Mouse (Mus musculus): ENCODE data around the gene A230050P20Rik. TPM values are rescaled to one million over a fixed set of nuclear protein-coding genes. Genes with fewer than 3 reads are reported as not detected.

A230050P20Rik gene
- polyA plus RNA-seq, 1 experiment from 2014 or later: 13.7 TPM

- H3K9ac ChIP-seq (ENCODE audit: low read depth, low read length): peak overlapping the region; percentile 43
- no peaks in the 10 kb centered on the region for H3K27me3 ChIP-seq (ENCODE audit: control insufficient read depth, insufficient read depth, low read depth, low read length)
- WGBS: 38% methylated on average over 14 of the region's 14 CpGs
- peak overlapping the region; percentile 48 for H3K4me3 ChIP-seq (ENCODE audit: low read depth, low read length)
- peak; percentile 20 for ATAC-seq
- H3K4me2 ChIP-seq (ENCODE audit: low read length): peak overlapping the region; percentile 66
- peak overlapping the region; percentile 62 for H3K27ac ChIP-seq (ENCODE audit: low read length)
- H3K9me3 ChIP-seq (replicated peaks; ENCODE audit: control insufficient read depth, low read length, poor library complexity, severe bottlenecking): no peaks in the 10 kb centered on the region
- H3K36me3 ChIP-seq (ENCODE audit: control insufficient read depth, insufficient read depth, low read length): peaks cover 3% of the 10 kb centered on the region; the same call in 1 of the 2 replicates
- peaks cover 5% of the 10 kb centered on the region for H3K4me1 ChIP-seq (ENCODE audit: control insufficient read depth, insufficient read depth, low read length)
These were observed 8.9 kb downstream of the A230050P20Rik start for GRCm38 (mm10) chr9:20877118-20878040.

GRCm38 (mm10) chr9:20878041-20878709 lies 9.7 kb downstream of the A230050P20Rik start:
- H3K4me1 ChIP-seq (ENCODE audit: control insufficient read depth, insufficient read depth, low read length): peaks cover 5% of the 10 kb centered on the region
- peaks cover 3% of the 10 kb centered on the region; the same call in 1 of the 2 replicates for H3K36me3 ChIP-seq (ENCODE audit: control insufficient read depth, insufficient read depth, low read length)
- H3K9ac ChIP-seq (ENCODE audit: low read depth, low read length): peak overlapping the region; percentile 74
- peak; percentile 95 for ATAC-seq
- H3K27ac ChIP-seq (ENCODE audit: low read length): peak overlapping the region; percentile 96
- WGBS: under 1% methylated on average over 69 of the region's 69 CpGs
- no peaks in the 10 kb centered on the region for H3K9me3 ChIP-seq (replicated peaks; ENCODE audit: control insufficient read depth, low read length, poor library complexity, severe bottlenecking)
- no peaks in the 10 kb centered on the region for H3K27me3 ChIP-seq (ENCODE audit: control insufficient read depth, insufficient read depth, low read depth, low read length)
- H3K4me2 ChIP-seq (ENCODE audit: low read length): peak overlapping the region; percentile 71
- peak overlapping the region; percentile 48 for H3K4me3 ChIP-seq (ENCODE audit: low read depth, low read length)

GRCm38 (mm10) chr9:20878710-20879065 lies 10.2 kb downstream of the A230050P20Rik start:
- Histone ChIP-seq H3K27ac (ENCODE audit: low read length) (peak overlapping the region; percentile 96), H3K4me1 (ENCODE audit: control insufficient read depth, insufficient read depth, low read length) (peaks cover 5% of the 10 kb centered on the region), H3K36me3 (ENCODE audit: control insufficient read depth, insufficient read depth, low read length) (no peaks in the 10 kb centered on the region), H3K4me3 (ENCODE audit: low read depth, low read length) (peak overlapping the region; percentile 48), H3K9me3 (replicated peaks; ENCODE audit: control insufficient read depth, low read length, poor library complexity, severe bottlenecking) (no peaks in the 10 kb centered on the region), H3K27me3 (ENCODE audit: control insufficient read depth, insufficient read depth, low read depth, low read length) (no peaks in the 10 kb centered on the region), H3K9ac (ENCODE audit: low read depth, low read length) (peak overlapping the region; percentile 74), H3K4me2 (ENCODE audit: low read length) (peak overlapping the region; percentile 71)
- peak; percentile 18 for ATAC-seq
- WGBS: 20% methylated on average over 10 of the region's 10 CpGs

- Histone ChIP-seq H3K4me1 (ENCODE audit: control insufficient read depth, insufficient read depth, low read length) (peaks cover 5% of the 10 kb centered on the region), H3K9me3 (replicated peaks; ENCODE audit: control insufficient read depth, low read length, poor library complexity, severe bottlenecking) (no peaks in the 10 kb centered on the region), H3K27ac (ENCODE audit: low read length) (peak within 1 kb of the TSS; percentile 96), H3K4me2 (ENCODE audit: low read length) (peak within 1 kb of the TSS; percentile 71), H3K27me3 (ENCODE audit: control insufficient read depth, insufficient read depth, low read depth, low read length) (no peaks in the 10 kb centered on the region), H3K9ac (ENCODE audit: low read depth, low read length) (peak within 1 kb of the TSS; percentile 74), H3K36me3 (ENCODE audit: control insufficient read depth, insufficient read depth, low read length) (no peaks in the 10 kb centered on the region), H3K4me3 (ENCODE audit: low read depth, low read length) (peak within 1 kb of the TSS; percentile 48)
- 93% methylated on average over 13 of the region's 13 CpGs for WGBS
- no peak for ATAC-seq
These were observed 10.8 kb downstream of the A230050P20Rik start, which contains the start of gene Angptl6 for GRCm38 (mm10) chr9:20879097-20879792. Angptl6 (minus strand) TSS chr9:20879727.

GRCm38 (mm10) chr9:20886563-20886962 lies 18.1 kb downstream of the A230050P20Rik start:
- Histone ChIP-seq H3K9ac (ENCODE audit: low read depth, low read length) (no peak overlapping the region), H3K27ac (ENCODE audit: low read length) (no peak overlapping the region), H3K36me3 (ENCODE audit: control insufficient read depth, insufficient read depth, low read length) (peaks cover 22% of the 10 kb centered on the region), H3K9me3 (replicated peaks; ENCODE audit: control insufficient read depth, low read length, poor library complexity, severe bottlenecking) (no peaks in the 10 kb centered on the region), H3K4me2 (ENCODE audit: low read length) (no peak overlapping the region), H3K4me1 (ENCODE audit: control insufficient read depth, insufficient read depth, low read length) (peaks cover 9% of the 10 kb centered on the region), H3K4me3 (ENCODE audit: low read depth, low read length) (no peak overlapping the region), H3K27me3 (ENCODE audit: control insufficient read depth, insufficient read depth, low read depth, low read length) (no peaks in the 10 kb centered on the region)
- no peak for ATAC-seq
- WGBS: 86% methylated on average over 2 of the region's 2 CpGs

GRCm38 (mm10) chr9:20887191-20887590 lies 18.7 kb downstream of the A230050P20Rik start:
- WGBS: 89% methylated on average over 6 of the region's 6 CpGs
- peaks cover 9% of the 10 kb centered on the region for H3K4me1 ChIP-seq (ENCODE audit: control insufficient read depth, insufficient read depth, low read length)
- peaks cover 28% of the 10 kb centered on the region for H3K36me3 ChIP-seq (ENCODE audit: control insufficient read depth, insufficient read depth, low read length)
- ATAC-seq: no peak
- H3K27ac ChIP-seq (ENCODE audit: low read length): peak overlapping the region; percentile 34; the same call in 1 of the 2 replicates
- no peaks in the 10 kb centered on the region for H3K27me3 ChIP-seq (ENCODE audit: control insufficient read depth, insufficient read depth, low read depth, low read length)
- peak overlapping the region; percentile 62 for H3K4me2 ChIP-seq (ENCODE audit: low read length)
- H3K9ac ChIP-seq (ENCODE audit: low read depth, low read length): no peak overlapping the region
- peak overlapping the region; percentile 89; the same call in 1 of the 2 replicates for H3K4me3 ChIP-seq (ENCODE audit: low read depth, low read length)
- H3K9me3 ChIP-seq (replicated peaks; ENCODE audit: control insufficient read depth, low read length, poor library complexity, severe bottlenecking): no peaks in the 10 kb centered on the region

GRCm38 (mm10) chr9:20887704-20888385 lies 19.4 kb downstream of the A230050P20Rik start, which contains the start of gene Ppan:
Ppan (plus strand) TSS chr9:20888175.
- peak within 1 kb of the TSS; percentile 97 for H3K4me2 ChIP-seq (ENCODE audit: low read length)
- H3K4me1 ChIP-seq (ENCODE audit: control insufficient read depth, insufficient read depth, low read length): peaks cover 9% of the 10 kb centered on the region
- peak within 1 kb of the TSS; percentile 83 for H3K9ac ChIP-seq (ENCODE audit: low read depth, low read length)
- peak within 1 kb of the TSS; percentile 90 for H3K27ac ChIP-seq (ENCODE audit: low read length)
- no peaks in the 10 kb centered on the region for H3K27me3 ChIP-seq (ENCODE audit: control insufficient read depth, insufficient read depth, low read depth, low read length)
- under 1% methylated on average over 42 of the region's 43 CpGs for WGBS
- peak within 1 kb of the TSS; percentile 89 for H3K4me3 ChIP-seq (ENCODE audit: low read depth, low read length)
- ATAC-seq: peak; percentile 97
- H3K9me3 ChIP-seq (replicated peaks; ENCODE audit: control insufficient read depth, low read length, poor library complexity, severe bottlenecking): no peaks in the 10 kb centered on the region
- H3K36me3 ChIP-seq (ENCODE audit: control insufficient read depth, insufficient read depth, low read length): peaks cover 30% of the 10 kb centered on the region

- Histone ChIP-seq H3K36me3 (ENCODE audit: control insufficient read depth, insufficient read depth, low read length) (peaks cover 30% of the 10 kb centered on the region), H3K9me3 (replicated peaks; ENCODE audit: control insufficient read depth, low read length, poor library complexity, severe bottlenecking) (no peaks in the 10 kb centered on the region), H3K9ac (ENCODE audit: low read depth, low read length) (peak overlapping the region; percentile 83), H3K4me3 (ENCODE audit: low read depth, low read length) (peak overlapping the region; percentile 89), H3K27me3 (ENCODE audit: control insufficient read depth, insufficient read depth, low read depth, low read length) (no peaks in the 10 kb centered on the region), H3K4me1 (ENCODE audit: control insufficient read depth, insufficient read depth, low read length) (peaks cover 9% of the 10 kb centered on the region), H3K4me2 (ENCODE audit: low read length) (peak overlapping the region; percentile 97), H3K27ac (ENCODE audit: low read length) (peak overlapping the region; percentile 51)
- 0% methylated on average over 29 of the region's 30 CpGs for WGBS
- peak; percentile 61 for ATAC-seq
These were observed 19.9 kb downstream of the A230050P20Rik start for GRCm38 (mm10) chr9:20888386-20888765.

All from midbrain, embryonic 16.5 days (tissue).